Mouse (Mus musculus): ENCODE data around the gene Ssbp4.

GRCm38 (mm10) chr8:70657739-70658138 is 49.1 kb upstream of the Ssbp4 start:
- no peak for TF ChIP-seq CTCF (IDR thresholded peaks at IDR 0.05; ENCODE audit: insufficient read depth, low read length)
- no peak for TF ChIP-seq POLR2A (IDR thresholded peaks at IDR 0.05; ENCODE audit: borderline replicate concordance, extremely low read depth, low read depth, low read length)
